Mouse (Mus musculus) neural tube, embryonic 11.5 days (tissue): ENCODE results near the gene Dlgap1. TPM values are rescaled to one million over a fixed set of nuclear protein-coding genes. Genes with fewer than 3 reads are reported as not detected.

Source experiments
- ATAC-seq: fragments of 200-750 bp; cut with Nextera tagmentation; 2 replicates; pipeline ENCODE4 v1.8.0; 2017; ENCODE audit warnings: moderate number of reproducible peaks, mild to moderate bottlenecking, moderate TSS enrichment, moderate library complexity; ENCODE audit not compliant: insufficient read depth, low FRiP score, low TSS enrichment
- DNase-seq: peaks from one replicate; pipeline ENCODE4 v3.0.0-alpha.2; 2015; ENCODE audit warnings: low spot score
- H3K27ac ChIP-seq: fragments of 300-500 bp; sonication (generic); 2 replicates; pipeline ENCODE4 v1.5.1; 2014; ENCODE audit warnings: low read depth, mild to moderate bottlenecking, low read length
- H3K27me3 ChIP-seq: fragments of 300-500 bp; sonication (generic); 2 replicates; pipeline ENCODE4 v1.6.1; 2014; ENCODE audit warnings: mild to moderate bottlenecking, low read length, mixed read lengths; ENCODE audit not compliant: control insufficient read depth, insufficient read depth
- H3K36me3 ChIP-seq: fragments of 300-500 bp; sonication (generic); 2 replicates; pipeline ENCODE4 v1.6.1; 2014; ENCODE audit warnings: mild to moderate bottlenecking, low read length, moderate library complexity, mixed read lengths; ENCODE audit not compliant: control insufficient read depth, insufficient read depth
- H3K4me1 ChIP-seq: fragments of 300-500 bp; sonication (generic); 2 replicates; pipeline ENCODE4 v1.6.1; 2014; ENCODE audit warnings: low read length, mixed read lengths; ENCODE audit not compliant: control insufficient read depth, insufficient read depth
- H3K4me2 ChIP-seq: fragments of 300-500 bp; sonication (generic); 2 replicates; pipeline ENCODE4 v1.6.1; 2014; ENCODE audit warnings: low read depth, mild to moderate bottlenecking, moderate library complexity
- H3K4me3 ChIP-seq: fragments of 300-500 bp; sonication (generic); 2 replicates; pipeline ENCODE4 v1.5.1; 2014; ENCODE audit warnings: low read depth, low read length
- H3K9ac ChIP-seq: fragments of 300-500 bp; sonication (generic); 2 replicates; pipeline ENCODE4 v1.6.1; 2014; ENCODE audit warnings: mild to moderate bottlenecking, low read length
- H3K9me3 ChIP-seq: fragments of 300-500 bp; sonication (generic); 2 replicates; pipeline ENCODE4 v1.6.1; 2016; ENCODE audit warnings: low read length; ENCODE audit not compliant: control insufficient read depth
- WGBS: fragments of 180-500 bp; shearing (Covaris S2); extraction: QIAGEN DNeasy Blood & Tissue Kit; methylation state at CpG from one replicate; pipeline ENCODE4 v1.1.7; 2014; 5-methylcytosine and 5-hydroxymethylcytosine counted together
- polyA plus RNA-seq: library from polyadenylated mRNA; unstranded; fragments of >200 nt; fragmentation: Nextera tagmentation; extraction: Ambion mirVana; gene quantifications from 2 replicates; pipeline ENCODE4 v1.2.1, GENCODE M21; 2014

Gene Dlgap1
- polyA plus RNA-seq, 1 experiment from 2014 or later: 5.9 TPM

DNA sequence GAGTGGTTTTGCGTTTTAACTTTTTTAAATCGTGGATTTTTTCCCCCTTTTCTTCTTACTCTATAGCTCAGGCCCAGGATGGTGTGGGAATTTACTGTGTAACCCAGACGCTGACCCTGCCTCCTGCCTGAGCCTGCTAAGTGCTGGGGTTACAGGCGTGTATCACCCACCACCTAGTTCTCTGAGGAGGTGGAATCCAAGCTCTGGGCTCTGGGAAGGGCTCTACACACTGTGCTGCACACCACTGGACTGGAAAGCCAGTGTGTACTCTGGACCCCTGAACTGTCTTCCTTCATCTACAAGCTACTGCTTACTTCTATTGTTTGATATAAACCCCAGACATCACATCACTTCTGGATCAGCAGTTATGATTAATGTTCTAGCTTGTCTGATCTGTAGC is 889.9 kb downstream of the Dlgap1 start:
- H3K4me3 ChIP-seq: no peak overlapping the region
- H3K4me1 ChIP-seq: no peaks in the 10 kb centered on the region
- no peak overlapping the region for H3K9ac ChIP-seq
- H3K36me3 ChIP-seq: no peaks in the 10 kb centered on the region
- no peak for DNase-seq
- H3K27me3 ChIP-seq: no peaks in the 10 kb centered on the region
- WGBS: 78% methylated on average over 4 of the region's 4 CpGs
- H3K4me2 ChIP-seq: no peak overlapping the region
- no peak for ATAC-seq
- no peaks in the 10 kb centered on the region for H3K9me3 ChIP-seq
- no peak overlapping the region for H3K27ac ChIP-seq

DNA sequence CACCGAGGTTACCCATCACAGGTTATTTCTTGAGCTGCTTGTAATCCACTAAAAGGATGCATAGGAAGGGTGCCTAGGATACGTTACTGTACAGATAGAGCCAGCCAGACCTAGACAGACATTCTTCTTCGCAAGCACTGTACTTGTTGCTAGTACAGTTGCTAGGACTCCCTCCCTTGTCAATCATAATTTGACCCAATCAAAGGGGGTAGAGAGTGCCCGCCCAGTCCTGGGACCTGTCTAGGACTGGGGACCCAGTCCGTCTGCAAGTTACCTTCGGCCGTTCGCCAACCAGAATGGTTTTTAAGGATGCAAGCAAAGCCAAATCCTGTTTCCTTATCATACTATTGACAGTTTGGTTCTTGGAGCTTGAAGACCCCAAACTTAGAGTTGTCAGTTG is 895.2 kb downstream of the Dlgap1 start:
- ATAC-seq (no peak), DNase-seq (no peak)
- H3K27me3 ChIP-seq: no peaks in the 10 kb centered on the region
- H3K4me2 ChIP-seq: no peak overlapping the region
- no peak overlapping the region for H3K9ac ChIP-seq
- 94% methylated on average over 8 of the region's 8 CpGs for WGBS
- H3K4me3 ChIP-seq: no peak overlapping the region
- no peaks in the 10 kb centered on the region; the same call in 1 of the 2 replicates for H3K36me3 ChIP-seq
- no peaks in the 10 kb centered on the region for H3K4me1 ChIP-seq
- no peaks in the 10 kb centered on the region for H3K9me3 ChIP-seq
- H3K27ac ChIP-seq: no peak overlapping the region

DNA sequence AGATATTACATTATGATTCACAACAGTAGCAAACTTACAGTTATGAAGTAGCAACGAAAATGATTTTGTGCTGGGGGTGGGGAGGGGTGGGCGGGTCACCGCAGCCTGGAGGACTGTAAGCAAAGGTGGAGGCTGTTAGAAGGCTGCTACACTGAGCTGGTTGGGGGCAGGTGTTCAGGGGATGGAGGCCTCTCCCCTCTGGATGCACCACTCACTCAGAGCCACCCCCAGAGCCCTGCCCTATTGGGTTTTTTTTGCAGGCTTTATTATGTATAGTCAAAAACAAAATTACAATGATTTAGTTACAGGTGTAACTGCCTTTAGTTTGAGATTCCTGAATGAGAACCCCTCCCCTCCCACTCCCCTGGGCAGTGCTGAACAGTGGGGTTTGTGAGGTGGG is 895.8 kb downstream of the Dlgap1 start:
- Histone ChIP-seq H3K9ac (no peak overlapping the region), H3K36me3 (no peaks in the 10 kb centered on the region; the same call in 1 of the 2 replicates), H3K4me3 (no peak overlapping the region), H3K27me3 (no peaks in the 10 kb centered on the region), H3K4me2 (no peak overlapping the region), H3K4me1 (no peaks in the 10 kb centered on the region), H3K27ac (no peak overlapping the region), H3K9me3 (no peaks in the 10 kb centered on the region)
- DNase-seq: no peak
- ATAC-seq: no peak
- 85% methylated on average over 3 of the region's 3 CpGs for WGBS

DNA sequence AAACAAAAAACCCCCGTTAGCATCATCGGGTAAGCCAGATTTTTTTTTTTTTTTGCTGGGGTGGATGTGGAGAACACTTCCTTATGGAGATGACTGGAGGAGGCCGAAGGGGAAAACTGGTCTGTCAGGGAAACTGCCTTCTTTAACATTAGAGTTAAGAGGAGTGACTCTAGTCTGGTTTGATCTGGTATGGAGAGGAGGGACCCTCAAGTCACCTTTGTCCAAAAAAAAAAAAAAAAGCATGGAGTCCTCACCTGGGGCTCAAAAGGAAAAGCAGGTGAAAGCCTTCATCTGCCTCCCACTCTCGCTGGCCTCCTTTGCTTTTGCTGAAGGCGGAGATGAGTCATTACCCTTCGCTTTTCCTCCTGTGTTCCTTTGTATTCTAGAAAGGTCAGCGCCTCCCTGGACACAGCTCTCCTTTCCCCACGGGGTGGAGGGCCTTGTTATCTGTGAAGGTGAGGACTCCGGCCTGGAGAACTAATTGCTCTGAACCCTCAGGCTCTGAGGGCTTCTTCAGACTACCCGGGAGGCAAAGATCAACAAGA is 896.3 kb downstream of the Dlgap1 start:
- no peak overlapping the region for H3K4me3 ChIP-seq
- no peaks in the 10 kb centered on the region; the same call in 1 of the 2 replicates for H3K36me3 ChIP-seq
- H3K4me1 ChIP-seq: no peaks in the 10 kb centered on the region
- H3K4me2 ChIP-seq: no peak overlapping the region
- H3K27ac ChIP-seq: no peak overlapping the region
- H3K27me3 ChIP-seq: no peaks in the 10 kb centered on the region
- no peaks in the 10 kb centered on the region for H3K9me3 ChIP-seq
- DNase-seq: no peak
- no peak overlapping the region for H3K9ac ChIP-seq
- WGBS: 85% methylated on average over 10 of the region's 10 CpGs
- no peak for ATAC-seq

DNA sequence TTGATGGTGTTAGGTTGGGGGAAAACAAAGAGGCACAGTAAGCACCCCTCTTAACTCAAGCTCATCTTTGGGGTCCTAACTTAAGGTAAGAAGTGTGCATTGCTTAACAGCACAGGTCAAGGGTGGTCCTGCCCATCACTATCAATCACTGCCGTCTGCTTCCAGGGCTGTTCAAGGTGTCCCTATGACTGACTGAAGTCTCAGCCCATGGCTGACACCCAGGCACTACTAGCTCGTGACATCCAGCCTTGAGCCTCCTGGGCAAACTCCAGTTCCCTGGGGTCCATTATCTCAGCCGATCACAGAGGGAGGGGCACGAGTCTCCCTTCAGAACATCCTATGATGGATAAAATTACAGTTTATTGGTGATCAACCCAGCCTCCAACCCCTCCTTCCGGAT is 897.2 kb downstream of the Dlgap1 start:
- no peak for ATAC-seq
- no peaks in the 10 kb centered on the region for H3K4me1 ChIP-seq
- no peak overlapping the region for H3K27ac ChIP-seq
- DNase-seq: no peak
- no peaks in the 10 kb centered on the region for H3K9me3 ChIP-seq
- H3K9ac ChIP-seq: no peak overlapping the region
- 80% methylated on average over 5 of the region's 5 CpGs for WGBS
- no peaks in the 10 kb centered on the region; the same call in 1 of the 2 replicates for H3K36me3 ChIP-seq
- H3K4me3 ChIP-seq: no peak overlapping the region
- no peaks in the 10 kb centered on the region for H3K27me3 ChIP-seq
- H3K4me2 ChIP-seq: no peak overlapping the region

DNA sequence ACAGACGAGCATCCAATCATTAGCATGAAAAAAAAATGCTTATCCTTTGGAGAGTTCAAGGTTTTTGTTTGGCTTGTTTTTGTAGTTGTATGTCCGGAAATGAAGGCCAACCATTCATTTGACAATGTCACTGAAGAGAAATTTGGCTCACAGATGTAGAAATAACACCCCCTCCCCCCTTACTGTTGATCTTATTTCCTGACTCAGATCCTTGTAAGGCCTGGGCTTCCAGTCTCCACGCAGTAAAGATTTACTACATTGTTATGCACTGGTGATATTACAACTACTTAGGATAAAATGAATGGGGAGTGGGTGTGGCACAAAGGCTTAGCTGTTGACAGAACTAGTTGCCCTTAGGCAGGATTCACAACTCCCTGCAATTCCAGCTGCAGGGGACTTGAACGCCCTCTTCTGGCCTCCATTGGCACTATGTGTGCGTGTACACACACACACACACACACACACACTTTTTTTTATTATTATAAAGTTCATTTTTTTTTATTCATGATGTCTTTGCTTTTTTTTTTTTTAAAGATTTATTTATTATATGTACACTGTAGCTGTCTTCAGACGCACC is 897.8 kb downstream of the Dlgap1 start:
- H3K4me1 ChIP-seq: no peaks in the 10 kb centered on the region
- H3K4me2 ChIP-seq: no peak overlapping the region
- DNase-seq (no peak), ATAC-seq (no peak)
- WGBS: 91% methylated on average over 6 of the region's 6 CpGs
- no peak overlapping the region for H3K4me3 ChIP-seq
- no peaks in the 10 kb centered on the region for H3K27me3 ChIP-seq
- H3K9ac ChIP-seq: no peak overlapping the region
- H3K36me3 ChIP-seq: no peaks in the 10 kb centered on the region; the same call in 1 of the 2 replicates
- H3K27ac ChIP-seq: no peak overlapping the region
- no peaks in the 10 kb centered on the region for H3K9me3 ChIP-seq

DNA sequence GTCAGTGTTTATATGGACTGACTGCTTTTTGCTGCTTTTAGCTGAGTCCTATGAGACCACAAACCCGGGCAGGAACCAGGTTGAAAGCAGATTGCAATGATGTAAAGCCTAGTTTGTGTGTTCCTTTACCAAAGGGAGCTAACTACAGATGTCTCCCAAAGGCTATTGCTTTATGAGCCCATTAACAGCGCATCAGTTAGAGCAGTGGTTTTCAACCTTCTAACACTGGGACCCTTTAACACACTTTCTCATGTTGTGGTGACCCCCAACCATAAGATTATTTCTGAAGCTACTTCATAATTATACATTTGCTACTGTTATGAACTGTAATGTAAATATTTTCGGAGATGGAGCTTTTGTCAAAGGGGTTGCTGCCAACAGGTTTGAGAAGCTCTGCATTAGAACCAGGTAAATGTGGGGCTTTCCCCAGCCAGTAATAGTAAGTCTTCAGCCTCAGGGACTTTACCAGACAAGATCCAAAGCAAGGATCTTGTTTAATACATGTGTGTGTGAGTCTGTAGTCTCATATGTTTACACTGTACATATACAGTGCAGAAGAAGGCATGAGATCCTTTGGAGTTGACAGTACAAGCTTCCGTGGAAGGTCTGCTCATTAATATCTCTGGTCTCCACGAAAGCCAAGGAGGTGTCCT is 899.8 kb downstream of the Dlgap1 start:
- Histone ChIP-seq H3K4me2 (no peak overlapping the region), H3K4me3 (no peak overlapping the region), H3K27ac (no peak overlapping the region), H3K9me3 (no peaks in the 10 kb centered on the region), H3K27me3 (no peaks in the 10 kb centered on the region), H3K9ac (no peak overlapping the region), H3K4me1 (peaks cover 18% of the 10 kb centered on the region), H3K36me3 (no peaks in the 10 kb centered on the region; the same call in 1 of the 2 replicates)
- WGBS: 74% methylated on average over 5 of the region's 5 CpGs
- DNase-seq: no peak
- ATAC-seq: no peak

DNA sequence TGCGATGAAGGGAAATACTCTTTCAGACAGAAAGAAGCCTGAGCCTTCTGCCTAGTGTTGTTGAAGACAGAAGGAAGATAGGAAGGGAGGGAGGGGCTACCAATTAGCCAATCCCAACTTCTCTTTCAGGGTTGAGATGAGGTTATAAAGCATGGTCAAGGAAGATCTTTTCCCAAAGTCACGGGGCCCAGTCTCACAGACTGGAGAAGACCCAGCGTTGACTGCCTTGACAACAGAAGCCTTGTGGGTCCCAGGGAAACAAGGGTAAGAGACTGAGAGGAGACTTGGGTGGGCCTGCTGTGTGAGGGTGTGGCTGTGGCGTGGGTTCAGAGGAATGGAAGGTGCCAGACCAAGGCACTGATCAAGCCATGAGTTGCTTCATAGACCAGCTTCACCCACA is 901.7 kb downstream of the Dlgap1 start:
- H3K9me3 ChIP-seq: no peaks in the 10 kb centered on the region
- no peaks in the 10 kb centered on the region for H3K36me3 ChIP-seq
- no peak for ATAC-seq
- DNase-seq: no peak
- H3K4me1 ChIP-seq: peaks cover 18% of the 10 kb centered on the region
- H3K4me3 ChIP-seq: no peak overlapping the region
- H3K27me3 ChIP-seq: no peaks in the 10 kb centered on the region
- no peak overlapping the region for H3K4me2 ChIP-seq
- no peak overlapping the region for H3K9ac ChIP-seq
- 92% methylated on average over 4 of the region's 4 CpGs for WGBS
- no peak overlapping the region for H3K27ac ChIP-seq
